Mouse (Mus musculus) hindbrain, postnatal 0 days (tissue): ENCODE measurements at regions not wholly inside any gene's neighbourhood (a gene's known extent, or its start where the extent isn't known, plus 50 kb on each side); places are given as distances from the start of the nearest gene placed in this dataset.

Experiments
- ATAC-seq: fragments of 200-750 bp; cut with Nextera tagmentation; 2 replicates; pipeline ENCODE4 v1.8.0; 2017; ENCODE audit warnings: mild to moderate bottlenecking, moderate TSS enrichment, moderate library complexity
- DNase-seq: peaks from one replicate; pipeline ENCODE4 v3.0.0-alpha.2; 2015; ENCODE audit warnings: low spot score
- H3K27ac ChIP-seq: fragments of 300-500 bp; sonication (generic); 2 replicates; pipeline ENCODE4 v1.5.1; 2014; ENCODE audit warnings: mild to moderate bottlenecking
- H3K27me3 ChIP-seq: fragments of 300-500 bp; sonication (generic); 2 replicates; pipeline ENCODE4 v1.6.1; 2014; ENCODE audit warnings: low read length, mixed read lengths; ENCODE audit not compliant: insufficient read depth
- H3K36me3 ChIP-seq: fragments of 300-500 bp; sonication (generic); 2 replicates; pipeline ENCODE4 v1.6.1; 2014; ENCODE audit warnings: low read length, mixed read lengths; ENCODE audit not compliant: insufficient read depth
- H3K4me1 ChIP-seq: fragments of 300-500 bp; sonication (generic); 2 replicates; pipeline ENCODE4 v1.6.1; 2014; ENCODE audit warnings: antibody characterized with exemption, low read length, mixed read lengths; ENCODE audit not compliant: insufficient read depth
- H3K4me2 ChIP-seq: fragments of 300-500 bp; sonication (generic); 2 replicates; pipeline ENCODE4 v1.6.1; 2014; ENCODE audit warnings: low read depth, mild to moderate bottlenecking, low read length, moderate library complexity, mixed read lengths
- H3K4me3 ChIP-seq: fragments of 300-500 bp; sonication (generic); 2 replicates; pipeline ENCODE4 v1.5.1; 2014; ENCODE audit warnings: low read length
- H3K9ac ChIP-seq: fragments of 300-500 bp; sonication (generic); replicated peaks from 2 replicates; pipeline ENCODE4 v1.6.1; 2014; ENCODE audit warnings: mild to moderate bottlenecking, low read length, moderate library complexity, mixed read lengths
- H3K9me3 ChIP-seq: fragments of 300-500 bp; sonication (generic); 2 replicates; pipeline ENCODE4 v1.6.1; 2016; ENCODE audit warnings: low read length, mixed read lengths
- CTCF ChIP-seq: IDR thresholded peaks from 2 replicates; pipeline ENCODE4 v1.5.1; 2016; ENCODE audit warnings: antibody characterized with exemption, control low read depth, low read depth

DNA sequence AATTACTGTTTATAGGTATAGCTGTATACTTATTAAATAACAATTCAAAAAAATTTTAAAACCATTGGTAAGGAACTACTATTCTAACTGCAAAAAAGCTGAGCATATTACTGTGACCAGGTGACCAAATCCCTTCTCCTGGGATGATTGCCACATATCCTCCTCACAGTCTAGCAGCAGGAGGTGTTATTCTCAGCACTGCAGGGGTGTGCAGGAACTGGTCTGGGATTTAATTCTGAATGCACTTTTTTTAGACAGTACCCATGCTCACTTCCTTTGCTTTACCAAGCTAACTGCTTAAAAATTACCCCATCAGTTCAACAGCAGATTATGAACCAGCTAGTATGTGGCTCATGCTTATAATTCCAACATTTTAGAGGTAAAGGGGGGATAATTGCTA, 195.5 kb upstream of the Tyrp1 start:
- no peak overlapping the region for H3K27ac ChIP-seq
- no peaks in the 10 kb centered on the region for H3K36me3 ChIP-seq
- DNase-seq (no peak), ATAC-seq (no peak)
- H3K9me3 ChIP-seq: no peaks in the 10 kb centered on the region
- no peak overlapping the region for H3K4me3 ChIP-seq
- H3K27me3 ChIP-seq: no peaks in the 10 kb centered on the region
- no peak overlapping the region for H3K4me2 ChIP-seq
- H3K9ac ChIP-seq: no peak overlapping the region
- no peaks in the 10 kb centered on the region for H3K4me1 ChIP-seq
- no peak for TF ChIP-seq CTCF
